Mouse (Mus musculus) intestine, embryonic 14.5 days (tissue): Measurements from ENCODE around the gene Lgals8. TPM values are rescaled to one million over a fixed set of nuclear protein-coding genes. Genes with fewer than 3 reads are reported as not detected.

Experiments used
- ATAC-seq: fragments of 200-750 bp; cut with Nextera tagmentation; replicated peaks from 2 replicates; pipeline ENCODE4 v1.8.0; 2017; ENCODE audit warnings: low read depth, moderate number of reproducible peaks, moderate TSS enrichment, moderate library complexity; ENCODE audit not compliant: low FRiP score, low TSS enrichment
- DNase-seq: peaks from one replicate; pipeline ENCODE4 v3.0.0-alpha.2; 2018; ENCODE audit warnings: low spot score
- H3K27ac ChIP-seq: fragments of 300-500 bp; sonication (generic); 2 replicates; pipeline ENCODE4 v1.5.1; 2014; ENCODE audit warnings: low read depth, mild to moderate bottlenecking, control low read depth
- H3K27me3 ChIP-seq: fragments of 300-500 bp; sonication (generic); replicated peaks from 2 replicates; pipeline ENCODE4 v1.6.1; 2014; ENCODE audit warnings: low read length, control low read depth; ENCODE audit not compliant: control insufficient read depth, insufficient read depth
- H3K36me3 ChIP-seq: fragments of 300-500 bp; sonication (generic); 2 replicates; pipeline ENCODE4 v1.6.1; 2014; ENCODE audit warnings: low read length, control low read depth; ENCODE audit not compliant: control insufficient read depth, insufficient read depth
- H3K4me1 ChIP-seq: fragments of 300-500 bp; sonication (generic); replicated peaks from 2 replicates; pipeline ENCODE4 v1.6.1; 2014; ENCODE audit warnings: low read length, control low read depth, mixed read lengths; ENCODE audit not compliant: control insufficient read depth, insufficient read depth
- H3K4me2 ChIP-seq: fragments of 300-500 bp; sonication (generic); 2 replicates; pipeline ENCODE4 v1.6.1; 2014; ENCODE audit warnings: low read length
- H3K4me3 ChIP-seq: fragments of 300-500 bp; sonication (generic); 2 replicates; pipeline ENCODE4 v1.5.1; 2014; ENCODE audit warnings: low read depth, low read length, control low read depth, mixed read lengths
- H3K9ac ChIP-seq: fragments of 300-500 bp; sonication (generic); 2 replicates; pipeline ENCODE4 v1.6.1; 2014; ENCODE audit warnings: mild to moderate bottlenecking, low read length
- H3K9me3 ChIP-seq: fragments of 300-500 bp; sonication (generic); 2 replicates; pipeline ENCODE4 v1.6.1; 2016; ENCODE audit warnings: low read length, control low read depth; ENCODE audit not compliant: control insufficient read depth
- WGBS: fragments of 180-500 bp; shearing (Covaris S2); extraction: QIAGEN DNeasy Blood & Tissue Kit; methylation state at CpG from one replicate; pipeline ENCODE4 v1.1.7; 2014; 5-methylcytosine and 5-hydroxymethylcytosine counted together
- polyA plus RNA-seq: library from polyadenylated mRNA; unstranded; fragments of >200 nt; fragmentation: Nextera tagmentation; extraction: Ambion mirVana; gene quantifications from 2 replicates; pipeline ENCODE4 v1.2.1, GENCODE M21; 2014

Gene Lgals8
- polyA plus RNA-seq, 1 experiment from 2014 or later, result 28.2 TPM

GRCm38 (mm10) chr13:12454686-12455390, 9.9 kb downstream of the Lgals8 start:
- Histone ChIP-seq H3K9ac (no peak overlapping the region), H3K36me3 (peaks cover 23% of the 10 kb centered on the region; the same call in 1 of the 2 replicates), H3K9me3 (no peaks in the 10 kb centered on the region), H3K27me3 (no peaks in the 10 kb centered on the region), H3K27ac (no peak overlapping the region), H3K4me1 (no peaks in the 10 kb centered on the region), H3K4me2 (no peak overlapping the region), H3K4me3 (no peak overlapping the region)
- 80% methylated on average over 7 of the region's 7 CpGs for WGBS
- ATAC-seq, result no peak
- no peak for DNase-seq

GRCm38 (mm10) chr13:12453150-12453549, 11.6 kb downstream of the Lgals8 start:
- no peaks in the 10 kb centered on the region for H3K9me3 ChIP-seq
- H3K4me2 ChIP-seq, result no peak overlapping the region
- DNase-seq (no peak), ATAC-seq (no peak)
- WGBS, result 82% methylated on average over 14 of the region's 14 CpGs
- no peaks in the 10 kb centered on the region for H3K4me1 ChIP-seq
- no peak overlapping the region for H3K4me3 ChIP-seq
- no peak overlapping the region for H3K27ac ChIP-seq
- no peak overlapping the region for H3K9ac ChIP-seq
- H3K36me3 ChIP-seq, result peaks cover 23% of the 10 kb centered on the region; the same call in 1 of the 2 replicates
- H3K27me3 ChIP-seq, result no peaks in the 10 kb centered on the region

- H3K36me3 ChIP-seq, result peaks cover 47% of the 10 kb centered on the region
- 70% methylated on average over 2 of the region's 2 CpGs for WGBS
- no peak for ATAC-seq
- no peaks in the 10 kb centered on the region for H3K9me3 ChIP-seq
- no peak overlapping the region for H3K4me3 ChIP-seq
- H3K27me3 ChIP-seq, result no peaks in the 10 kb centered on the region
- H3K4me2 ChIP-seq, result no peak overlapping the region
- no peak for DNase-seq
- no peaks in the 10 kb centered on the region for H3K4me1 ChIP-seq
- H3K27ac ChIP-seq, result no peak overlapping the region
- no peak overlapping the region for H3K9ac ChIP-seq
These were observed 22.6 kb downstream of the Lgals8 start for GRCm38 (mm10) chr13:12442008-12442587.

GRCm38 (mm10) chr13:12440813-12441212, 23.9 kb downstream of the Lgals8 start:
- no peak overlapping the region for H3K4me3 ChIP-seq
- no peak overlapping the region for H3K4me2 ChIP-seq
- 86% methylated on average over 6 of the region's 6 CpGs for WGBS
- no peaks in the 10 kb centered on the region for H3K4me1 ChIP-seq
- H3K27me3 ChIP-seq, result no peaks in the 10 kb centered on the region
- H3K9me3 ChIP-seq, result no peaks in the 10 kb centered on the region
- ATAC-seq (no peak), DNase-seq (no peak)
- no peak overlapping the region for H3K27ac ChIP-seq
- peaks cover 51% of the 10 kb centered on the region for H3K36me3 ChIP-seq
- no peak overlapping the region for H3K9ac ChIP-seq

- Histone ChIP-seq H3K27ac (no peak overlapping the region), H3K4me2 (no peak overlapping the region), H3K9ac (no peak overlapping the region), H3K4me3 (no peak overlapping the region), H3K9me3 (no peaks in the 10 kb centered on the region), H3K27me3 (no peaks in the 10 kb centered on the region), H3K4me1 (no peaks in the 10 kb centered on the region), H3K36me3 (peaks cover 63% of the 10 kb centered on the region)
- no peak for DNase-seq
- ATAC-seq, result no peak
- 92% methylated on average over 3 of the region's 3 CpGs for WGBS
These were observed 25.2 kb downstream of the Lgals8 start for GRCm38 (mm10) chr13:12439586-12439985.

GRCm38 (mm10) chr13:12433843-12434242, 30.9 kb downstream of the Lgals8 start:
- ATAC-seq, result no peak
- no peak overlapping the region for H3K4me3 ChIP-seq
- no peak overlapping the region for H3K9ac ChIP-seq
- H3K36me3 ChIP-seq, result peaks cover 83% of the 10 kb centered on the region
- no peaks in the 10 kb centered on the region for H3K9me3 ChIP-seq
- 87% methylated on average over 5 of the region's 5 CpGs for WGBS
- H3K4me2 ChIP-seq, result no peak overlapping the region
- no peak for DNase-seq
- H3K4me1 ChIP-seq, result no peaks in the 10 kb centered on the region
- H3K27ac ChIP-seq, result no peak overlapping the region
- H3K27me3 ChIP-seq, result no peaks in the 10 kb centered on the region

- H3K9me3 ChIP-seq, result no peaks in the 10 kb centered on the region
- H3K4me1 ChIP-seq, result no peaks in the 10 kb centered on the region
- H3K4me3 ChIP-seq, result no peak overlapping the region
- H3K36me3 ChIP-seq, result peaks cover 91% of the 10 kb centered on the region
- H3K27me3 ChIP-seq, result no peaks in the 10 kb centered on the region
- no peak for DNase-seq
- no peak overlapping the region for H3K4me2 ChIP-seq
- no peak overlapping the region for H3K27ac ChIP-seq
- no peak overlapping the region for H3K9ac ChIP-seq
- ATAC-seq, result no peak
- 94% methylated on average over 13 of the region's 13 CpGs for WGBS
These were observed 36.2 kb downstream of the Lgals8 start for GRCm38 (mm10) chr13:12428556-12428955.

GRCm38 (mm10) chr13:12420596-12420995, 44.1 kb downstream of the Lgals8 start:
- no peaks in the 10 kb centered on the region for H3K27me3 ChIP-seq
- H3K4me1 ChIP-seq, result no peaks in the 10 kb centered on the region
- H3K9ac ChIP-seq, result no peak overlapping the region
- WGBS, result 84% methylated on average over 9 of the region's 9 CpGs
- no peak for ATAC-seq
- H3K4me3 ChIP-seq, result no peak overlapping the region
- H3K4me2 ChIP-seq, result no peak overlapping the region
- H3K9me3 ChIP-seq, result no peaks in the 10 kb centered on the region
- no peak overlapping the region for H3K27ac ChIP-seq
- H3K36me3 ChIP-seq, result peaks cover 96% of the 10 kb centered on the region
- no peak for DNase-seq

- ATAC-seq, result no peak
- Histone ChIP-seq H3K27me3 (no peaks in the 10 kb centered on the region), H3K36me3 (peaks cover 80% of the 10 kb centered on the region), H3K4me1 (no peaks in the 10 kb centered on the region), H3K9ac (no peak overlapping the region), H3K4me2 (no peak overlapping the region), H3K9me3 (no peaks in the 10 kb centered on the region), H3K27ac (no peak overlapping the region), H3K4me3 (no peak overlapping the region)
- 83% methylated on average over 8 of the region's 8 CpGs for WGBS
- DNase-seq, result no peak
These were observed 52.7 kb downstream of the Lgals8 start for GRCm38 (mm10) chr13:12412016-12412415.
